Mouse (Mus musculus): Measurements from ENCODE around the gene Tgfbi.

DNA sequence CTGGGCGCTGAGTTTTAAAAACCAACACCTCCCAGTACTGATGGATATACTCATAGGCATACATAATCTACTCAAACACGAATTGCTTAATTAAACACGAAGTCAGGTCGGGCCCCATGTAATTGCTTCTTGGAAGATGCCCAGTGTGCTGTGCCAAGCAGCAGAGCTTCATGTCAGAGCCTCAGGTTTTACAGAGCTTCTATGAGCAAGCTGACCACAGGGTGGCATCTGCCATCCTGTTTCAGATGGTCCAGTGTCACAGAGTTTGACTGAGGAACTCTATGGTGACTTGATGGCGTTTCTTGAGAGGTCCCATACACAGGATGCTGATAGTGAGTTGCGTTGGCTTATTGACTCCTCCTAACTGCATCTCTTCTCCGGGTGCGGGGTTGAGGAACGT, 6.5 kb downstream of the Tgfbi start:
- no peak for TF ChIP-seq EP300 (IDR thresholded peaks at IDR 0.05; ENCODE audit: low read depth)
- no peak for TF ChIP-seq CTCF (IDR thresholded peaks at IDR 0.05; ENCODE audit: low read depth)
